Mouse (Mus musculus) ES-E14 (cell line): ENCODE data around the gene Pcyt2. TPM values are rescaled to one million over a fixed set of nuclear protein-coding genes. Genes with fewer than 3 reads are reported as not detected.

ENCODE experiments used
- DNase-seq: peaks from one replicate; pipeline ENCODE4 v3.0.0-alpha.2; 2013; ENCODE audit warnings: low read depth, low spot score
- H3K27ac ChIP-seq: 2 replicates; pipeline ENCODE4 v1.5.1; 2012; ENCODE audit warnings: low read depth, mild to moderate bottlenecking, low read length, moderate library complexity, mixed read lengths; ENCODE audit not compliant: poor library complexity, insufficient read depth, severe bottlenecking
- H3K36me3 ChIP-seq: 2 replicates; pipeline ENCODE4 v1.6.1; 2012; ENCODE audit warnings: mild to moderate bottlenecking, low read length, moderate library complexity, mixed read lengths; ENCODE audit not compliant: control insufficient read depth, poor library complexity, insufficient read depth, severe bottlenecking
- H3K4me1 ChIP-seq, 2 experiments: fragments of 150-350 bp in 1 of 2; sonication (generic) in 1 of 2; 2 replicates each; pipeline ENCODE4 v1.6.1; 2012; ENCODE audit warnings: low read length in 2 of 2, mild to moderate bottlenecking in 1 of 2, mixed read lengths in 1 of 2; ENCODE audit not compliant: control insufficient read depth in 2 of 2, insufficient read depth in 2 of 2, poor library complexity in 1 of 2
- H3K4me3 ChIP-seq, 2 experiments: fragments of 150-350 bp in 1 of 2; sonication (generic) in 1 of 2; 2 replicates each; pipeline ENCODE4 v1.5.1; 2012; ENCODE audit warnings: low read length in 2 of 2, low read depth in 1 of 2, mild to moderate bottlenecking in 1 of 2, mixed read lengths in 1 of 2; ENCODE audit not compliant: insufficient read depth in 1 of 2, poor library complexity in 1 of 2, severe bottlenecking in 1 of 2
- H3K9ac ChIP-seq: 2 replicates; pipeline ENCODE4 v1.6.1; 2012; ENCODE audit warnings: low read depth, mild to moderate bottlenecking, low read length, mixed read lengths; ENCODE audit not compliant: poor library complexity, insufficient read depth, severe bottlenecking
- H3K9me3 ChIP-seq: fragments of 150-350 bp; sonication (generic); 2 replicates; pipeline ENCODE4 v1.6.1; 2012; ENCODE audit warnings: low read depth, mild to moderate bottlenecking, low read length; ENCODE audit not compliant: control insufficient read depth, insufficient read depth
- CHD2 ChIP-seq: IDR thresholded peaks from 2 replicates; pipeline ENCODE4 v1.6.1; 2014; ENCODE audit warnings: mild to moderate bottlenecking, low read depth, low read length, inconsistent platforms
- HCFC1 ChIP-seq: IDR thresholded peaks from 2 replicates; pipeline ENCODE4 v1.6.1; 2012; ENCODE audit warnings: low read length, inconsistent platforms, borderline replicate concordance; ENCODE audit not compliant: insufficient read depth
- MAFK ChIP-seq: IDR thresholded peaks from 2 replicates; pipeline ENCODE4 v1.6.1; 2014; ENCODE audit warnings: mild to moderate bottlenecking, low read depth, low read length, inconsistent platforms; ENCODE audit not compliant: insufficient read depth
- ZC3H11A ChIP-seq: IDR thresholded peaks from 2 replicates; pipeline ENCODE4 v1.6.1; 2012; ENCODE audit warnings: low read depth, mild to moderate bottlenecking, inconsistent platforms, low read length, borderline replicate concordance
- ZNF384 ChIP-seq: IDR thresholded peaks from 2 replicates; pipeline ENCODE4 v1.6.1; 2012; ENCODE audit warnings: low read depth, low read length, inconsistent platforms
- in situ Hi-C, 2 experiments: fragments of 600-800 bp; cut with MboI; formaldehyde crosslinking; loops; one replicate each; pipeline ENCODE4 v1.15.1; 2025; ENCODE audit warnings: low sequenced_read_pairs in 2 of 2, inconsistent platforms in 1 of 2; ENCODE audit not compliant: unreplicated experiment in 2 of 2
- total RNA-seq: library from RNA; depleted of rRNA; stranded (reverse); fragments of 300-350 nt; gene quantifications from 2 replicates; pipeline ENCODE4 v1.2.3, GENCODE M21; 2012

Pcyt2 gene
- total RNA-seq, 1 experiment = 88.6 TPM

GRCm38 (mm10) chr11:120629341-120629730 lies 11.6 kb upstream of the Pcyt2 start:
- TF ChIP-seq MAFK (no peak), CHD2 (no peak), ZNF384 (no peak), ZC3H11A (no peak), HCFC1 (no peak)
- peak overlapping the region; percentile 24 to 26; a peak in 3 of 4 replicates for H3K4me3 ChIP-seq
- DNase-seq = no peak
- peak overlapping the region; percentile 61 for H3K9ac ChIP-seq
- in situ Hi-C loops = no loop called here
- H3K4me1 ChIP-seq = peaks cover 4 to 33% of the 10 kb centered on the region in 2 experiments
- peaks cover 23% of the 10 kb centered on the region for H3K36me3 ChIP-seq
- H3K27ac ChIP-seq = peak overlapping the region; percentile 56; the same call in 1 of the 2 replicates
- H3K9me3 ChIP-seq = no peaks in the 10 kb centered on the region

GRCm38 (mm10) chr11:120628601-120629340 lies 11.0 kb upstream of the Pcyt2 start:
- Histone ChIP-seq H3K9ac (peak overlapping the region; percentile 61; the same call in 1 of the 2 replicates), H3K4me1 (peaks cover 2 to 33% of the 10 kb centered on the region in 2 experiments; a peak in 3 of 4 replicates), H3K27ac (no peak overlapping the region), H3K9me3 (no peaks in the 10 kb centered on the region), H3K36me3 (peaks cover 23% of the 10 kb centered on the region), H3K4me3 (0 out of 4 replicates have a peak overlapping the region, but pooled peaks of 1 of the 2 experiments have one; percentile 24)
- in situ Hi-C loops = no loop called here
- TF ChIP-seq MAFK (no peak), CHD2 (no peak), ZNF384 (no peak), HCFC1 (no peak), ZC3H11A (no peak)
- no peak for DNase-seq

GRCm38 (mm10) chr11:120627468-120628300 lies 9.9 kb upstream of the Pcyt2 start:
- no peak; the same call in 1 of the 2 replicates for TF ChIP-seq ZNF384
- TF ChIP-seq MAFK = no peak
- no peak for TF ChIP-seq HCFC1
- TF ChIP-seq CHD2 = no peak
- no peak for TF ChIP-seq ZC3H11A
- Histone ChIP-seq H3K27ac (no peak overlapping the region), H3K36me3 (peaks cover 23% of the 10 kb centered on the region), H3K4me1 (peaks cover 2 to 33% of the 10 kb centered on the region in 2 experiments; a peak in 3 of 4 replicates), H3K9ac (no peak overlapping the region; the same call in 1 of the 2 replicates), H3K9me3 (no peaks in the 10 kb centered on the region), H3K4me3 (0 out of 4 replicates have a peak overlapping the region, but pooled peaks of 1 of the 2 experiments have one; percentile 6)
- no peak for DNase-seq
- in situ Hi-C loops = no loop called here

- Histone ChIP-seq H3K9me3 (no peaks in the 10 kb centered on the region), H3K9ac (no peak overlapping the region), H3K4me1 (peaks cover 2 to 31% of the 10 kb centered on the region in 2 experiments; a peak in 3 of 4 replicates), H3K36me3 (peaks cover 23% of the 10 kb centered on the region), H3K27ac (no peak overlapping the region), H3K4me3 (no peak overlapping the region)
- in situ Hi-C loops = no loop called here
- no peak for DNase-seq
- TF ChIP-seq ZNF384 (no peak), CHD2 (no peak), MAFK (no peak), ZC3H11A (no peak), HCFC1 (no peak)
These were observed 9.2 kb upstream of the Pcyt2 start for GRCm38 (mm10) chr11:120626785-120627467.
